Mouse (Mus musculus) embryonic facial prominence, embryonic 10.5 days (tissue): ENCODE measurements around the gene 4933427D14Rik. TPM values are rescaled to one million over a fixed set of nuclear protein-coding genes. Genes with fewer than 3 reads are reported as not detected.

ENCODE experiments used
- DNase-seq: peaks from one replicate; pipeline ENCODE4 v3.0.0-alpha.2; 2017; ENCODE audit warnings: low spot score
- H3K27ac ChIP-seq: fragments of 300-500 bp; sonication (generic); replicated peaks from 2 replicates; pipeline ENCODE4 v1.5.1; 2016; ENCODE audit warnings: mild to moderate bottlenecking
- H3K27me3 ChIP-seq: fragments of 300-500 bp; sonication (generic); replicated peaks from 2 replicates; pipeline ENCODE4 v1.6.1; 2016; ENCODE audit warnings: low read depth, mild to moderate bottlenecking; ENCODE audit not compliant: poor library complexity, severe bottlenecking
- H3K36me3 ChIP-seq: fragments of 300-500 bp; sonication (generic); replicated peaks from 2 replicates; pipeline ENCODE4 v1.6.1; 2016; ENCODE audit warnings: mild to moderate bottlenecking, moderate library complexity
- H3K4me1 ChIP-seq: fragments of 300-500 bp; sonication (generic); 2 replicates; pipeline ENCODE4 v1.6.1; 2016
- H3K4me3 ChIP-seq: fragments of 300-500 bp; sonication (generic); 2 replicates; pipeline ENCODE4 v1.5.1; 2016; ENCODE audit warnings: mild to moderate bottlenecking, moderate library complexity
- H3K9me3 ChIP-seq: fragments of 300-500 bp; sonication (generic); 2 replicates; pipeline ENCODE4 v1.6.1; 2016; ENCODE audit warnings: mild to moderate bottlenecking
- WGBS: fragments of 180-500 bp; shearing (Covaris S2); methylation state at CpG from one replicate; pipeline ENCODE4 v1.1.7; 2016; 5-methylcytosine and 5-hydroxymethylcytosine counted together
- polyA plus RNA-seq: library from polyadenylated mRNA; unstranded; fragments of >200 nt; fragmentation: Nextera tagmentation; extraction: Ambion mirVana; gene quantifications from 2 replicates; pipeline ENCODE4 v1.2.1, GENCODE M21; 2016

Gene 4933427D14Rik
- polyA plus RNA-seq, 1 experiment from 2014 or later, result 17.1 TPM

GRCm38 (mm10) chr11:72223414-72223813, 16.2 kb upstream of the 4933427D14Rik start:
- Histone ChIP-seq H3K27ac (no peak overlapping the region), H3K27me3 (peaks cover 1% of the 10 kb centered on the region; the same call in 1 of the 2 replicates), H3K4me3 (no peak overlapping the region), H3K9me3 (no peaks in the 10 kb centered on the region), H3K36me3 (peaks cover 3% of the 10 kb centered on the region; the same call in 1 of the 2 replicates), H3K4me1 (peaks cover 8% of the 10 kb centered on the region)
- DNase-seq, result no peak
- WGBS, result 85% methylated on average over 4 of the region's 4 CpGs

DNA sequence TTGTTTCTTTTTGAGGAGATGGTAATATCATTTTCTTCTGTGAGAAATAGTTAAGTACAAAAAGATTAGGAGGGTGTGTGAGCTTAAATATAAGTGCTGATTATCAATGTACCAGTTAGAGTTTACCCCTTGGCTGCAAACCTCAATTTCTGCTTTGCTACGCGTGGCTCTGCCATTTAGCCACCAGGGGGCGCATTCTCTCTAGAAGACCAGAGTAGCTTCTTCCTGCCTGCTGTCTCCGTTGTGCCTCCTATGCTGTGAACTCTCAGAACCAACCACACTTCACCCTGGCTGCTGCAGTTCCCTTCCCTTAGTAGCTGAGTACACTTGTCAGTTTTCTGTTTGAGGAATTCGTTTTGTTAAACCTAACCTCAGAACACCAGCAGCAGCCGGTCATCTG, 14.0 kb upstream of the 4933427D14Rik start:
- Histone ChIP-seq H3K36me3 (peaks cover 3% of the 10 kb centered on the region; the same call in 1 of the 2 replicates), H3K4me3 (no peak overlapping the region), H3K27me3 (no peaks in the 10 kb centered on the region), H3K27ac (no peak overlapping the region), H3K4me1 (peaks cover 7% of the 10 kb centered on the region), H3K9me3 (no peaks in the 10 kb centered on the region)
- WGBS, result 15% methylated on average over 6 of the region's 6 CpGs
- DNase-seq, result peak; percentile 77

GRCm38 (mm10) chr11:72217116-72217515, 9.9 kb upstream of the 4933427D14Rik start:
- no peak overlapping the region for H3K4me3 ChIP-seq
- peaks cover 10% of the 10 kb centered on the region for H3K36me3 ChIP-seq
- H3K27ac ChIP-seq, result no peak overlapping the region
- H3K4me1 ChIP-seq, result peaks cover 16% of the 10 kb centered on the region
- H3K9me3 ChIP-seq, result no peaks in the 10 kb centered on the region
- WGBS, result 84% methylated on average over 5 of the region's 5 CpGs
- DNase-seq, result no peak
- no peaks in the 10 kb centered on the region for H3K27me3 ChIP-seq

DNA sequence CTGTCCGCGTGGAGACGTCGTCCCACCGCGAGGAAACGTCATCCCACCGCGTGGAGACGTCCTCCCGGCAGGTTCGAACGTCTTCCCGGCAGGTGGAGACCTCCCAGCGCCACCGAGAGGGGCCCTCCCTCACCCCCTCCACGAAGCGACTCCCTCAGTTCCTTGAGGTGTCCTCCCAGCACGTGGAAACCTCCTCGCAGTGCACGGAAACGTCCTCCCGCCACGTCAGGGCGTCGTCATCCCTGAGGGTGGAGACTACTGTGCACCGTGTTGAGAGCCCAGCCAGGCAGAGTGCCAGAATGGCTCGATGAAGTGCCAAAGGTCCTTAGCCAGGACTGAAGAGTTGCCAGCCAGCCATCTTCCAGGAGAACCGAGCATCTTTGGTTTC, 8.1 kb upstream of the 4933427D14Rik start, which contains the start of gene Med31:
Gene Med31, minus strand, starts transcription at position 183 of the 388 bp plus-strand sequence.
- no peak for DNase-seq
- Histone ChIP-seq H3K4me3 (peak within 1 kb of the TSS; percentile 82), H3K27ac (peak within 1 kb of the TSS; percentile 83), H3K27me3 (no peaks in the 10 kb centered on the region), H3K9me3 (no peaks in the 10 kb centered on the region), H3K4me1 (peaks cover 16% of the 10 kb centered on the region), H3K36me3 (peaks cover 27% of the 10 kb centered on the region)
- 6% methylated on average over 29 of the region's 29 CpGs for WGBS

- WGBS, result 1% methylated on average over 51 of the region's 51 CpGs
- Histone ChIP-seq H3K4me3 (peak overlapping the region; percentile 82), H3K27ac (peak overlapping the region; percentile 83)
These were observed 7.5 kb upstream of the 4933427D14Rik start for GRCm38 (mm10) chr11:72214591-72215409.

DNA sequence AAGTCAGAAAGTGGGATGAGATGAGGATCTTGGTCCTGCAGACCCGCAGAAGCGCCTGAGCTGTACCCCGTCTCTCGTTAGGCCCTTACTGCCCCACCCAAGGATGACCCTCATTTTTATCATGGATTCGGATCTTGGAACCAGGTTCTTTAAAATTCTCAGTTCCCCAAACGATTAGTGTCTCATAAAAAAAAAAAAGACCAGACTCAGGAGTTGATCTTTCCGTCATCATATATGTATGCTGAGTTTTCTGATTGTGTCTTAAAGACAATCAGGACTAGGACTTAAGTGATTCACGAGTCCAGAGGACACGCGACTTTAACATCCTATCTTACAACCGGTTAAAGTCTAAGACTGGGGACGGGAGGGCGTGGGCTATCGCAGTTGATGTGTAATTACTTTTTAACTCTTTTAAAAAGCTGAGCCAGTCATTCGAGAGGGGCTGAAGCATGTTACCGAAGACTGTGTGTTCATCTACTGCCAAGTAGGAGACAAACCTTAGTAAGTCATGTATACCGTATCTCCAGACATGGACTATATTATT, 647 bp upstream of the 4933427D14Rik start:
- H3K27ac ChIP-seq, result peak overlapping the region; percentile 86
- 21% methylated on average over 17 of the region's 17 CpGs for WGBS

More at GRCm38 (mm10) chr11:72214591-72215409, 7.5 kb upstream of the 4933427D14Rik start:
- H3K27me3 ChIP-seq, result no peaks in the 10 kb centered on the region
- no peaks in the 10 kb centered on the region for H3K9me3 ChIP-seq
- peaks cover 16% of the 10 kb centered on the region for H3K4me1 ChIP-seq
- peak; percentile 99 for DNase-seq
- peaks cover 33% of the 10 kb centered on the region for H3K36me3 ChIP-seq

GRCm38 (mm10) chr11:72206341-72207203, 687 bp downstream of the 4933427D14Rik start, which contains the start of gene Gm43951:
Gene Gm43951 (minus strand): TSS chr11:72206840.
- Histone ChIP-seq H3K4me3 (peak within 1 kb of the TSS; percentile 87), H3K4me1 (peaks cover 37% of the 10 kb centered on the region), H3K36me3 (peaks cover 47% of the 10 kb centered on the region), H3K27ac (peak within 1 kb of the TSS; percentile 86), H3K27me3 (no peaks in the 10 kb centered on the region), H3K9me3 (no peaks in the 10 kb centered on the region)
- WGBS, result 1% methylated on average over 43 of the region's 43 CpGs
- DNase-seq, result peak; percentile 58

More for the DNA sequence above, 647 bp upstream of the 4933427D14Rik start:
- H3K4me3 ChIP-seq, result peak overlapping the region; percentile 87
- DNase-seq, result no peak
- H3K27me3 ChIP-seq, result no peaks in the 10 kb centered on the region
- peaks cover 49% of the 10 kb centered on the region for H3K36me3 ChIP-seq
- no peaks in the 10 kb centered on the region for H3K9me3 ChIP-seq
- H3K4me1 ChIP-seq, result peaks cover 37% of the 10 kb centered on the region

DNA sequence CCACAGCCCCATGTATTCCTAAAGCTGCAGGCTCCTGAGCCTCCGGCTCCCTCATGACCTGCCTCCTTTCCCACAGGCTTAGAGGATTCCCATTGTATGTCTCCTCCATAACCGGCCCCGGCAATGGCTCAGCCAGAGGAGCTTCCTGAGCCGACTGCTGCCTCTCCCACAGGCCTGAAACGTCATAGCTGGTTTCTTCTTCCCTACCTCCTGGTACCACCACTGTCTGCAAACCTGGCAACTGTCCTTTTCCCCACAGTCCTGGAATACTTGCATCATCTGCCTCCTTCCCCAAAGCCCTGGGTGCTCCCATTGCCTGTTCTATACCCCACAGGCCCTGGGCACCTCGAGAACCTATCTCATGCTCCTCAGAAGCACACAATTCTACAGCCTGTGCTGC, 2.0 kb downstream of the 4933427D14Rik start:
- no peak for DNase-seq
- H3K36me3 ChIP-seq, result peaks cover 40% of the 10 kb centered on the region
- WGBS, result 83% methylated on average over 6 of the region's 6 CpGs
- no peak overlapping the region for H3K27ac ChIP-seq
- H3K27me3 ChIP-seq, result no peaks in the 10 kb centered on the region
- peaks cover 37% of the 10 kb centered on the region for H3K4me1 ChIP-seq
- H3K9me3 ChIP-seq, result no peaks in the 10 kb centered on the region
- peak overlapping the region; percentile 87 for H3K4me3 ChIP-seq

DNA sequence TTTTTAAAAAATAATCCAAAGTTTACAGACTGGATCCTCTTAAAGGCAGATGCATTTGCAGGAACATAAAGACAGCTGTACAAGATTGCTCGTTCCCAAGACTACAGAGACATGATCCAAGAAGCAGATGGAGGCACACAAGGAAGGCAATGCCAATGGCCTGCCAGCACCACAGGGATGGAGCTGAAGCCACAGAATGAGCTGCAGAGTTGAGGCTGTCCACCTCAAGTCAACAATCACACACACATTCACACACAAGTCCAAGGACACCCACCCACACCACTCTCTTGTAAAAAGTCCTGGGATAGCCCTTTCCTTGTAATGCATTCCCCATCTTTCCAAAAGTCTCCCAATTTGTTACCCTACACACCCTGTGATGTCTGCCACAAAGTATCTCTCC, 3.8 kb downstream of the 4933427D14Rik start:
- Histone ChIP-seq H3K36me3 (peaks cover 35% of the 10 kb centered on the region), H3K27me3 (no peaks in the 10 kb centered on the region), H3K9me3 (no peaks in the 10 kb centered on the region), H3K4me3 (no peak overlapping the region), H3K27ac (no peak overlapping the region), H3K4me1 (peaks cover 37% of the 10 kb centered on the region)
- no peak for DNase-seq
- WGBS, result 82% methylated on average over 1 of the region's 1 CpGs

- Histone ChIP-seq H3K9me3 (no peaks in the 10 kb centered on the region), H3K27ac (no peak overlapping the region), H3K4me1 (no peaks in the 10 kb centered on the region), H3K36me3 (peaks cover 76% of the 10 kb centered on the region), H3K27me3 (no peaks in the 10 kb centered on the region), H3K4me3 (no peak overlapping the region)
- 89% methylated on average over 8 of the region's 8 CpGs for WGBS
- DNase-seq, result no peak
These were observed 10.8 kb downstream of the 4933427D14Rik start for GRCm38 (mm10) chr11:72196506-72196905.

DNA sequence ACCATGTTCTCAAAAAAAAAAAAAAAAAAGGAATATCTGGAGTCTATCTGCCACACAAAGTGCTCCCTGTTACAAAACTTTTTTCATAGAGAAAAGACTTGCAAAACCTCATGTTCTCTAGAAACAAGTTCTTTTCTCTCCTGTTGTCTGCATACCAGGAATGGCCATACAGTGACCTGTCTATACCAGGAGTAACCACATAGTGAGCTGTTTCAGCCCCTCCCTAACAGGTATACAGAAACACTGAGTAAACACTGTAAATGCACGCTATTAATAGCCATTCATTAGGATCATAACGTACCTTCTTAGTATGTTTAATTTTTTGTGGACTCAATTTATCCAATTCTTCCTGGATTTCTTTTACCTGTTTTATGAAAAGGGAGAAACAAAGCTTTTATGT, 13.0 kb downstream of the 4933427D14Rik start:
- peaks cover 89% of the 10 kb centered on the region for H3K36me3 ChIP-seq
- no peaks in the 10 kb centered on the region for H3K9me3 ChIP-seq
- no peak overlapping the region for H3K4me3 ChIP-seq
- H3K4me1 ChIP-seq, result no peaks in the 10 kb centered on the region
- no peak for DNase-seq
- H3K27me3 ChIP-seq, result no peaks in the 10 kb centered on the region
- H3K27ac ChIP-seq, result no peak overlapping the region
- 93% methylated on average over 2 of the region's 2 CpGs for WGBS

- Histone ChIP-seq H3K4me3 (no peak overlapping the region), H3K4me1 (no peaks in the 10 kb centered on the region), H3K36me3 (peaks cover 88% of the 10 kb centered on the region), H3K27me3 (no peaks in the 10 kb centered on the region), H3K9me3 (no peaks in the 10 kb centered on the region), H3K27ac (no peak overlapping the region)
- DNase-seq, result no peak
- 75% methylated on average over 1 of the region's 1 CpGs for WGBS
These were observed 16.4 kb downstream of the 4933427D14Rik start for GRCm38 (mm10) chr11:72190857-72191256.
